Mouse (Mus musculus) brain, adult 10 weeks (tissue): ENCODE data around the gene Tecpr1. TPM values are rescaled to one million over a fixed set of nuclear protein-coding genes. Genes with fewer than 3 reads are reported as not detected.

Experiments used
- polyA plus RNA-seq: library from polyadenylated mRNA; stranded (reverse); fragments of 350-450 nt; fragmentation: Illumina TruSeq; extraction: RNeasy Lipid Tissue Mini Kit (QIAGEN cat#74804); gene quantifications from one replicate; pipeline ENCODE4 v1.2.3, GENCODE M21; 2015; ENCODE audit warnings: low read depth, low replicate concordance

Gene Tecpr1
- polyA plus RNA-seq = 52.6 TPM

DNA sequence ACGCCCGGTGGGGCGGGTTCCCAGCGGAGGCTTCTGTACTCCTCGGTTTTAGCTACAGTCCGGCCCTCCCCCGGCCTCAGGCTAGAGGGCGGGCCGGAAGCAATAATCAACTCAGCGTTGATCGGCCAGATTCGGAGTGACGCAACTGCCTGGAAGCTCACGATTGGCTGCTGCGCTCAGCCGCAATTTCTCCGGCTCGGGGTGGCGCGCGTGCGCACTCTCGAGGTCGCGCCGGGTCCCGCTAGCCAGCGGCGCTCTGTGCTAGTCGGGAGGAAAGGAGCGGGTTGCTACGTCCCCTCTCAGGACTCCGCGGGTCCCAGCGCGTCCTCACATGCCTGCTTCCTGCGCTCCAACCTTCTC, at the start of gene Tecpr1:
Gene Tecpr1, minus strand, starts transcription at position 113 of the 360 bp plus-strand sequence.

DNA sequence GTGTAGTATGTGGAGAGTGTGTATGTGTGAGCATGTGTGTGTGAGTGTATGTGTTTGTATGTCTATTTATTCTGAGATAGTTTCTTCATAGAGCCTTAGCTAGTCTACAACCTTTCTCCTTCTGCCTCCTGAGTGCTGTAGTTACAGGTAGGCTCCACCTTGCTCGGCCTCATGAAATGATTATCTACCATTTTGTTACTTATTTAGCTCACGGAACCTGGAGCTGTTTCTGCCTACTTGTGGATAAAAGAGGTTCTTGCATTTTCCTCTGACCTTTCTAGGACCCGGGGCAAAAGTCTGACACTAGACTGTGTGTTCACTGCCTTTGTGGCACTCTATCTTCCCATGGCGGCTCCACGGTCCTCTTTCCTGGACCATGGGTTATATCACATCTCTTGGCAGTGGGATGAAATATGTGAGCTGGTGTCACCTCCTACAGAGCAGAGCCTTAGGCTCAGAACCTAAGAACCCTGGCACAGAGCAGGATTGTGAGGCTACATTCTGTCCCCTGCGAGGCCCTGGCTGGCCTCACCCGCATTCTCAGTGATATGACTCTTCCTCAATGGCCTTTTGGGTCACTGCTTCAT, 20.6 kb upstream of the Tecpr1 start, which contains the start of gene Bri3:
Gene Bri3, plus strand, starts transcription at position 537 of the 587 bp plus-strand sequence.

DNA sequence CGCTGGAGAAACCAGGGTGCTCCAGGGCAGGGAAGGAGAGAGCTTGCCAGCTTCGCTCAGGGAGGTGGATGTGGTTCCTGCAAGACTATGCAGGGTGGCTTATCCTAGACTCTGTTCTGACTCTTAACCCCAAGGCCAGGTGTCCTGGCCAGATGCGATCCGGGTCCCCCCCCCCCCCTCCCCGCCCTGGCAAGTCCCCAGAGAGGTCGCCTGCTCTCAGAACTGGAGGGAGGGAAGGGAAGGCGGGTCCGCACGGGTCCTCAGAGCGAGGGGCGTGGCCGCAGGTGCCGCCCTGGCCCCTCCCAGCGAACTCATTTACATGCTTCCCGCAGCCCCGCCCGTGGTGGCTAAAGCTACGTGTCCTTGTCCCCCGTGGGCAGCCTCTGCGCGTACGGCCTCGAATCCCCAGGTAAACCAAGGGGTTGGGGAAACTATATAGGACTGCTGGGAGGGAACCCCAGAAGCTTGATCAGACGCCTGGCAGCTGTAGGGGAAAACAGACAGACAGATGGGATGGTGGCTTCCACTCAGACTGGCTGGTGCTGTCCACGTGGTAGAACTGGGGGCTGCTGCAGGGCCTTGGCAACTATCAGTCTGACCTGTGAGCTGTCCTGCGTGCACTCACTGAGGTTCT, 33.3 kb downstream of the Tecpr1 start, which contains the start of gene Bhlha15:
Gene Bhlha15, plus strand, starts transcription at position 337 of the 634 bp plus-strand sequence.

Other genes with a start within 250 kb of the Tecpr1 start
- 44.4 TPM for gene Ccz1, start 208.7 kb downstream of the Tecpr1 start, polyA plus RNA-seq
- 3.9 TPM for gene Ocm, start 196.9 kb downstream of the Tecpr1 start, polyA plus RNA-seq
- 50.7 TPM for gene Lmtk2, start 123.2 kb downstream of the Tecpr1 start, polyA plus RNA-seq
- gene Bhlha15, start 33.3 kb downstream of the Tecpr1 start, polyA plus RNA-seq = 0.12 TPM
- 102 TPM for gene Bri3, start 20.8 kb upstream of the Tecpr1 start, polyA plus RNA-seq
- 0.83 TPM for gene Baiap2l1, start 134.5 kb upstream of the Tecpr1 start, polyA plus RNA-seq